Mouse (Mus musculus): Measurements from ENCODE around the gene Tmprss4. TPM values are rescaled to one million over a fixed set of nuclear protein-coding genes. Genes with fewer than 3 reads are reported as not detected.

Tmprss4 gene
- total RNA-seq, 2 experiments from 2014 or later: not detected

DNA sequence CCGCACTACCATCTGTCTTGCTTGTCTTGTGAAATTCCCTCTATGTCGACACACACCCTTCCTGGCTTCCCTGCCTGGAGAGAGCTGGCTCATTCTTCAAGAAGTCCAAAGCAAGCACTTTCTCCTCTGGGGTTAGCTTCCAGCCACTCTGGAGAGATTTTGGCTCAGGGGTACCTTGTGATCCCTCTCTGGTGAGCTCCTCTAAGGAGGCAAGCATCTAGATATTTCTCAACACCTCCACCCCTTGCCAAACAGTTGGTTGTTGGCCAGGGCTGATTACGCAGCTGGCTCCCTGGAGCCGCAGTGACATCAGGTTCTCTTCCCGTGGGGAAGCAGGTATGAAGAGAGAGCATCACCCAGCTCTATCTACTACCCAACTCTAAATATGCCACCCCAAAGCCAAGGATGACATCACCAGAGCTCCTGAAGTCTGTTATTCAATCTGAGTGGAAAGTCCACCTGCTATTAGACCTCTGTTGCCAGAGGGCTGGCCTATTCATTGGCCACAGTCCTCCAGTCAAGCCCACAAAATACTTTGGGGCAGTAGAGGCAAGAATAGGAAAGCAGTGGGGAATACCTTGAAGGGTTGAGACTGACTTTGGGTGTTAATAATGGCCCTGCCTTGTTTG, 2.5 kb downstream of the Tmprss4 start:
- no peak for ATAC-seq (replicated peaks; ENCODE audit: low FRiP score, poor library complexity, severe bottlenecking)

DNA sequence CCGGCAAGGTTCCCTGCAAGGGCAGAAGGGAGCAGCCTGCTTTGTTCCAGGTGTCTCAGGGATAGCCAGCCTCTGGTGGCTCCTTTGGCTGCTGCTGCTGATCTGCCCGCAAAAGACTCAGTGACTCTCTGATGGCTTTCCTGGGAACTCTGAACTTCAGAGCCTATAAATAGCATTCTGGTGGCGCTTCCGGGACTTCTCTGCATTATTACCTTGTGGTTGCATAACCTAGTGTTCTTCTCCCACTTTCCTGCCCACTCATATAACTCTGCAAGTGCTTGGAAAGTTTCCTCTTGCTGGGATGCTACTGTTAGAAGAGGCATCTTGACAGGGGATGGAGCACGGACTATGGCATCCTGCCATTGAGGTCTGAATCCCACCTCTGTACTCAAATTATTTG, 6.3 kb downstream of the Tmprss4 start:
- ATAC-seq (replicated peaks; ENCODE audit: low FRiP score, poor library complexity, severe bottlenecking): no peak

DNA sequence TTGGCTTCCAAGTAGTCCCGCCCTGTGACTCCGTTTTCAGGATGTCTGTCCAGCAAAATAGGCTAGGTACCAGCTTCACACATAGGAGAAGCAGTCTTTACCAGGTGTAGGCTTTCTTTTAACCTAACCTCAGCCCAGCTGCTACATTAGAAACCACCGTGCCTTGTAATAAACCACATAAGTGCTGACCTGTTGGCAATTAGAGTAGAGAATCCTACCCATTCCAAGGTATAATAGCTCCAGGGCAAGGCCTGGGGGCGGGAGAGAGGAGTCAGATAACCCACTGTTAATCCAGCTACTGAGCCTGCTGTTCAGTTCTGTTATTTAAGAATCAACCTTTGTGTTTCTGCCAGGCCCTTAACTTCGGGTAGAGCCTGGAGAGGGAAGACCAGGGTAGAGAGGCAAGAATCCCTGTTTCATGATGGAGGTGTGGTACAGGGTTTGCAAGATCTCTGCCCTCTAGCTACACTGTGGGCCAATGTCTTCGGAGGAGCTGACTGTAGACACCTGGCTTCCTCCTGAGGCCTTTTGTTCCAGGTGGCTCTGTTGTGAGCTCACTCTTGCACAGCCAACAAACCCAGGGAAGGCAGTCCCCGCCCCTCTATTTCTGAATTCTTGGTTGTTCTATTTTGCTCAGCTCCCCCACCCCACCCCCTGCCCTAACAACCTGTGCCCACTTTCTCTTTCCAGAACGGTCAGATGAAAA, 7.6 kb downstream of the Tmprss4 start:
- ATAC-seq (replicated peaks; ENCODE audit: low FRiP score, poor library complexity, severe bottlenecking): no peak

DNA sequence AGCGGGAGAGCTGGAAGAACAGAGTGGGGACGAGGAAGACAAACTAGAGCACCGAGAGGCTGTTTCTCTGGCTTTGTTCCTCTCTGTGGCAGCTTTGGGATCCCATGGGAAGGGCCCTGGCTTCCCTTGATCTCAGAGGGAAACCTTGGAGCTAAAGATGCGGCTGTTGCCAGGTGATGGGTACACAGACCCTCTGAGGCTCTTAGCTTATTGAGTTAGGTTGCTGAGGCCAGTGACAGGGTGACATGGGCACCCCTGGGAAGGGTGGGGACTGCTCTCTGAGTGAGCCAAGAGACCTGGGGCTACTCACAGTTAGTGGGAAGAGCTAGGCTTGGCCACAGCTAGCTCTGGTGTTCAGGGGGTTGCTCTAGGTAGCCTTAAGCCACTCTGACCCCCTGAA, 8.4 kb downstream of the Tmprss4 start:
- no peak for ATAC-seq (replicated peaks; ENCODE audit: low FRiP score, poor library complexity, severe bottlenecking)

DNA sequence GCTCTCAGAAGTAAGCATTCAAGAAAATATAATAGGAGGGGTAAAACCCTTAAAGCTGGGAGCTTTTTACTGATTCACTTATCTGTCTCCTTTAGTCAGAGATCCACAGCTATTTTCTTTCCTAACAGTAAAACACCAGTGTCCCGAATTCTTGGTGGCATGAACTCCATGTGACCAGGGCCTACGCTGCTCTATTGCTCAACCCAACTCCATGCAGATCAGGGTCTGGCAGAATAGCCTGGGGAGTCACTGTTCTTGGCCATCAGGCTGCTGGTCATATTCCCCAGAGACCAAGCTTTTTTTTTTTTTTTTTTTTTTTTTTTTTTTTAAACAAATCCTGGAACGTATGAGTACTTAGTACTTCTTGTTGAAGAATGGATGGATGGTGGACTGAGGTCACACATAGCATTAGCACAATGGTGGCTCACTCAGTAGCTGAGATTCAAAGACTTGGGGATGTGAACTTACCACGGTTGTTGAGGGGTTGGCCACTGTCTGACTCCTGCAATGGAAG, 14.2 kb downstream of the Tmprss4 start:
- no peak for ATAC-seq (replicated peaks; ENCODE audit: low FRiP score, poor library complexity, severe bottlenecking)

DNA sequence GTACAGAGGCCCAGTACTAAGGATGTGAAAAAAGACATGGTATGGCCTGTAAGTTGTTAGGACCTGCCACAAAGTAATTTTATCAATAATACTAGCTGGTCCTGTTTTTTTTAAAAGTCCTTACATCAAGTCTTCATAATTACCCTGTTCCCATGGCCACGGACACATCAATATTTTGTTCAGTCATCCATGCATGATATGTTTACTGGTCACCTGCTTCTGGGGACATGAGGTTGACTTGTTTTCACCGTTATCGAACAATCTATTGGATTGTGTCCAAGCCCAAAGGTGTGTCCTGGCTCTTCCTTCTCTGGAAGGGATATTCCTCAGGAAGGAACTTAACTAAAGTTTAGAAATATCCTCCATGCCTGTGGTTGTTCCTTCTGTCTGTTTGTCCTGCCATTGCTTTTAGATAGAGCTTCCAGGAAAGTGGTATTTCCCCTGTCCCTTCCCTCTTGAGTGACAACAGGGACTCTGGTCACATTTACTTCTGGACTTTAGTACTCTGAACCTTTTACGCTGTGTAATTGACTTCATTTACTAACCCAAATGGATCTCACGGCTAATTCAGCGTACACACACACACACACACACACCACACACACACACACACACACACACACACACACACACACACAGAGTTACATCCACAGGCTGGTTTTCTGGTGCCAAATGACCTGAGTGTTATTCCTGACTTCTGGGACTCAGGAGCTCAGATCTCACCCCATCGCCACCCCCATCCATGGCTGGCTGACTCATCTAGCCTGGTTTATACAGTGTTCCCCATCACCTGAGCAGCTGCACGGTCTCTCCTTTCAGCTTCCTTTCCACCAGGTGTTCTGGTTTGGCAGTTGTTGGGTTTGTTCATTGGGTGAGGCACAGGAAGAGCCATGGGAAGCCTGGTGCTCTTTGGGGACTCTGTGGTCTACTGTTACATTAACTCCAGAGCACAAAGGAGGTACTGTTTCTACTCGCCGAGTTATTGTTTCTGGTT, 15.0 kb downstream of the Tmprss4 start:
- ATAC-seq (replicated peaks; ENCODE audit: low FRiP score, poor library complexity, severe bottlenecking): no peak

DNA sequence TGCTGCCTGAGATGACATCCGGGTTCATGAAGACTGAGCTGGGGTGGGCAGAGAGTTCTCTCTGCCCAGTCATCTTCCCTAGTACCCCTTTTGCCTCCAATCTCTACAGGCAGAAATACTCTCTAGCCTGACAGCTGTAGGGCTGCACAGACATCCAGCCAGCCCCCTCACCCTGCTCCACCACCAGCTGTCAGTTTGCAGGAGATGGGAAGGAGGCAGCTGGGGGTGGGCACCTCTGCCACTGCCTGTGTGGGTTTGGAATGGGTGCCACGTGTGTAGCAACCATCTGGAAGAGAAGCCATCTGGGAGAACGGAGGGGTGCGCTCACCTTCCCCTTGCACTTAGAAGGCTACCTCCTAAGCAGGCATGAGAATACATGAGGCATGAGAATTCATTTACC, 18.6 kb downstream of the Tmprss4 start:
- no peak for ATAC-seq (replicated peaks; ENCODE audit: low FRiP score, poor library complexity, severe bottlenecking)

DNA sequence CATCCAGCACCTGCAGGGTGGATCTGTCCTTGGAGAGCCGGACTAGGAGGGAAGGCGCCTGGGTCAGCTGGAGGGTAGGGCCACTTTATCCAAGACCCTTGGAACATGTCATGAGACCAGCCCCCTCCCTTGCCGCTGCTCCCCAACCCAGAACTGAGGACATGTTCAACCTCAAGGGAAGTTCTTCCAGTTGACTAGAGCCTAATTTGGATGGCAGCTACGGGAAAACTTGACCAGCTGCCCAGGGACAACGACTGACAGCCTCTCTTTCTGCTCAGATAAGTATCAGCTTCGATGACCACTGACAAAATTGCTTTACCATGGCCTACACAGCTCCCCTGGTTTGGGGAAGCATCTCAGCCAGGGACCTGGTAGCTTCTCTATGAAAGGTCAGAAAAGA, 20.6 kb downstream of the Tmprss4 start:
- no peak for ATAC-seq (replicated peaks; ENCODE audit: low FRiP score, poor library complexity, severe bottlenecking)

DNA sequence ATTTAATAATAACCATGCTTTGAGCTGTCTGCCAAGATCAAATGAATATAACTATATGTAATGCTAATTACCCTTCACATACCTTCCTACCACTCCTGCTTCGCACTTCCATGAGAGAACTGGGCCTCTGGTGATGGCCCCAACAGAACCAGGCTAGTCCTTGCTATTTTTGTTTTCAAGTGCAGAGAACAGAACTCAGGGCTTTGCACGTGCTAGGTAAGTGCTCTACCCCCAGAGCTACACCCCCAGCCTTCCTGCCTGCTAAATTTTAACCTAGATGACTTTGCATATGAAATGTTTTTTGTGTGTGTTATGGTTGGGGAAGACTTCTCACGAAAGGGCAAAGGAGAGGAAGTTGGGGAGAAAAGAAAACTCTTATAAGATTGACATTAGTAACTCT, 21.4 kb downstream of the Tmprss4 start:
- ATAC-seq (replicated peaks; ENCODE audit: low FRiP score, poor library complexity, severe bottlenecking): no peak

DNA sequence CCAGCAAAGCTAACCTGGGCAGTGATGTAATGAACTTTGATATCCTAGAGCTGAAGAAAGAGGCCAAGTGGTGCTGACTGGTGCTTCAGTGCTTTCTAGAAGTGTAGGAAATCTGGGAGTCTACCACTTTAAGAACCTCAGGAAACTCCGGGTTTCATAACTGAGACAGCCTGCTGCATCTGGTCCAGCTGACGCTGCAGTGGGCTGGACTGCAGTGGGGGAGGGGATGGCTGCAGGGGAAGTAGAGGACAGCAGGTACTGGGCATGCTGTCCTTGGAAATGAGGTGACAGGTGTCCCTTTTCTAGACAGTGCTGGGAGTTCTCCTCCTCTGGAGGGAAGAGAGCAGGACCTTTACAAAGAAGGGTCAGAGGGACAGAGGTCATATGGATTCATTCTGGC, 22.1 kb downstream of the Tmprss4 start, which contains the start of gene BC049352:
Gene BC049352 (plus strand): TSS at position 238 of the 400 bp plus-strand sequence.
- ATAC-seq (replicated peaks; ENCODE audit: low FRiP score, poor library complexity, severe bottlenecking): no peak

DNA sequence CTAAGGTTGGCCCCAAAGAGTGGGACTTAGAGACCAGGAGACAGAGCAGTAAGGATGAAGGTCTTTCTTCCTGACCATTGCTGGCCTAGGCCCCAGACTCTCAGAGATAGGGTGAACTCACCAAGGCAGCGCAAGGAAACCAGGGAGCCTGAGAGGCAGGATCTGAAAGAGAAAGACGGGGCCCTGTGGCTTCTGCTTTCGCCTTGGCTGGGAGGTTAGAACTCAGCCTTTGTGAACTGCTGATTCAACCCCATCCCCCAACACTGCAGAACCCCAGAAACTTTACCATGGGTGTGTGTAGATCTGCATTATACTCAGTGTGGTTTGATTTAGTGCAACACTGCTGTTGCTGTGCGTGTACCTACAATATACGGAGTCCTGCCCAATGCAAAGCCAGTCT, 24.6 kb downstream of the Tmprss4 start:
- no peak for ATAC-seq (replicated peaks; ENCODE audit: low FRiP score, poor library complexity, severe bottlenecking)

DNA sequence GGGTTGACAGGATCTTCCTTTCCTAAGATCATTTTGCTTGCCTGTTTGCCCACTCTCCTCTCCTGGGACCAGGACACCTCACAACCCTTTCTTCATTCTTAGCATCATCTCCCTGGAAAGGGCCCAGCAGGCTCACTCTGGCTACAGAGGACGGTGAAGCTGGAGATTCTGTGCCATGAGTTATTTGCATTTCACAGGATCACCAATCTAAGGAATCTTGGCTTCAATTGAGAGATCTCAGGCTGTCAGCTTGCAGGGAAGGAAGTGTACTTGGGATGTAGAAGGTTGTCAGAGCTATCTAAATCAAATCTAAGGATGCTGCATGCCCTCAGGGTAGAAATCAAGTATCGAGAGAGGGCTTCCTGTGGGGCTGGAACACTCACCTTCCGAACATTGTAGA, 30.4 kb downstream of the Tmprss4 start:
- ATAC-seq (replicated peaks; ENCODE audit: low FRiP score, poor library complexity, severe bottlenecking): no peak

DNA sequence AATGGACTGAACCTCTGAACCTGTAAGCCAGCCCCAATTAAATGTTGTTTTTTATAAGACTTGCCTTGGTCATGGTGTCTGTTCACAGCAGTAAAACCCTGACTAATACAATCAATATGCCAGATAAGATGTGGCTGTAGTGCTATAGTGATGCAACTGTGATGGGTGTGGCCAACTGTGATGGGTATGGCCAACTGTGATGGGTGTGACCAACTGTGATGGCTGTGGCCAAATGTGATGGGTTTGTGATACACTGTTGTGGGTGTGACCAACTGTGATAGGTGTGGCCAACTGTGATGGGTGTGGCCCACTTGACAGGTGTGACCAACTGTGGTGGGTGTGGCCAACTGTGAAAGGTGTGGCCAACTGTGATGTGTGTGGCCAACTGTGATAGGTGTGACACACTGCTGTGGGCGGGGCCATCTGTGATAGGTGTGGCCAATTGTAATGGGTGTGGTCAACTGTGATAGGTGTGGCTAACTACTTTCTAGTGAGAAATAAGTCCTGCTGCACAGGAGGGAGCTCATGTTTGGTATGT, 32.8 kb downstream of the Tmprss4 start:
- peak; percentile 43; the same call in 1 of the 2 replicates for ATAC-seq (replicated peaks; ENCODE audit: low FRiP score, poor library complexity, severe bottlenecking)

DNA sequence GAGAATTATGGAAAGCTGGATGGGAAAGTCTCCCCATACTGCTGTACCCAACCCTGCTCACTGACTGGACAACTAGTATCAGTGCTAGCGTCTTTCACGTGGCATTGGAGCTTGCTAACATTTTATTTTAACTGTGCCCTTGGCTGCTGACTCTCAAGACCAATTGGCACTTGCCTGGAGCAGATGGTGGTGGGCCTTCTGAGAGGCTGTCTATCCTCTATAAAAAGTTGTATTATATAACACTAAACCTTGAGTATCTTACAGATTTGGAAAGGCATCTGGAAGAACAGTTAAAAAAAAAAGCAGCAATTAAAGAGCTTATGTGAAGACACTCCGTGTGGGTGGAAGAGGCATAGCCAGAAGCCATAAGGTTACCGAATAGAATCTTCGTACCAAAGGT, 33.7 kb downstream of the Tmprss4 start:
- no peak for ATAC-seq (replicated peaks; ENCODE audit: low FRiP score, poor library complexity, severe bottlenecking)

DNA sequence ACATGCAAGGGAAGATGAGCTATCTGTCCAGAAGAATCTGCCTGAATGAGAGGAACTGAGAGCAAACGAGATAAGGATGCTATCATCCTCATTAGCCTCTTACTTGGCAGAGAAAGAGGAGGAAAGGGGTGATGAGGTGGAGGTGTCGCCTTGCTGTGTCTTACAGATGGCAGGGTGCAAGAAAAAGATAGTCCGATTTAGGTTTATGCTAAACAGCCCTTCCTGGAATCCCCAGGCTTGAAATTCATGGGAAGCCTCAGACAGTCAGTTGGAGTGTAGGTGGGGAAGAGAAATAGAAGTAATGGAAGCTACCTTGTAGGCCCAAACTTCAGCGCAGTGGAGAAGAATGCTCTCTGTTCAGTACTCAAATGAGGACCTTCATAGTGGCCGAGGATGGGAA, 36.0 kb downstream of the Tmprss4 start:
- ATAC-seq (replicated peaks; ENCODE audit: low FRiP score, poor library complexity, severe bottlenecking): no peak

DNA sequence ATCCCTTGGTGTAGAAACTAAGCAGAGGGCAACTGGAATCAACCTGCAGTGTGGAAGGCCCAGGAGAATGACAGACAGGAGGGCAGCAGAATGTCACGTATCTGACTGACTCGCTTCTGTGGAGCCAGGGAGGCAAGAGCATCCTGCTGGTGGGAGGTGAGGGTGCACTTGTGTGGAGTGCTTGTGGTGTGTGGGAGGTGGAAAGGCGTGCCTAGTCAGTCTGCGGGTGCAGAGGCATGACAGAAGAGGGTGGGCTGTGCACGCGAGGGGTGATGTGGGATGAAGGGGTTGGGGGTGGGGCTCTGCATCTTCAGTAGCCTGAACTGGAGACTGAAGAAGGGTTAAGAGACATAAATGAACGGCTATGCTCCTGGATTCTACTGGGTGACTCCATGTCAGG, 50.5 kb downstream of the Tmprss4 start:
- no peak for ATAC-seq (replicated peaks; ENCODE audit: low FRiP score, poor library complexity, severe bottlenecking)

DNA sequence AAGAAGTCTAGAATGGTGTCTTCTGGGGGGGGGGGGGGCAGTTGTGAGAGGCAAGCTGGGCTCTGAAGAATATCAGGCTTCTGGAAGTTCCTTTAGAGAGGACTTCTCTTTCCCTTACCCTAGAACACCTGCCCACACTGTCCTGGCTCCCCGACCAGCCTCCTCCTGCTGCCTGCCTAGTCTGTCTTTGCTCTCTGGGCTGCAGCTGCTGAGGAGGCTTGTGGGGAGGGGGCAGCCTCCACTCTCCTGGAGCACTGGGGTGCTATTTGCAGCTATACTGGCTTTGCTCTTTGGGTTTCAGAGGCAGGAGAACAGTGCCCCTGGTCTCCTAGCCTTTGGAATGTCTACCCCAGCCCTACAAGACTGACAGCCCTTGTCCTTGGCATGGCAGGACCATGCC, 53.0 kb downstream of the Tmprss4 start:
- no peak for ATAC-seq (replicated peaks; ENCODE audit: low FRiP score, poor library complexity, severe bottlenecking)

DNA sequence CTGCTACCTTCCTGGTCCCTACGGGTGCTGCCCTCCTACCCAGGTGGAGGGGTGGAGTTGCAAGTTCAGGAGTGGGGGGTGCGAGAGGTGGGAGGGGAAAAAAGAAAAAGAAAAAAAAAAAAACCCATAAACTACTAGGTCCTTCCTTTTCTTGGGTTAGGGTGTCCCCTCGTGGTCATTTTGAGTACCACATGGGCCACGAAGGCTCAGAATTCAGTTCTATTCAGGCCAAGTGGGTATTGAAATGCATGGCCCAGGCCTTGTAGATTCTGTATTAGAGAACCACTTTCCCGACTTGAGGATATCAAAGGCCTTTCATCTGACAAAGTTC, 57.7 kb downstream of the Tmprss4 start:
- 0 out of 2 replicates have a peak, but pooled peaks have one; percentile 34 for ATAC-seq (replicated peaks; ENCODE audit: low FRiP score, poor library complexity, severe bottlenecking)

DNA sequence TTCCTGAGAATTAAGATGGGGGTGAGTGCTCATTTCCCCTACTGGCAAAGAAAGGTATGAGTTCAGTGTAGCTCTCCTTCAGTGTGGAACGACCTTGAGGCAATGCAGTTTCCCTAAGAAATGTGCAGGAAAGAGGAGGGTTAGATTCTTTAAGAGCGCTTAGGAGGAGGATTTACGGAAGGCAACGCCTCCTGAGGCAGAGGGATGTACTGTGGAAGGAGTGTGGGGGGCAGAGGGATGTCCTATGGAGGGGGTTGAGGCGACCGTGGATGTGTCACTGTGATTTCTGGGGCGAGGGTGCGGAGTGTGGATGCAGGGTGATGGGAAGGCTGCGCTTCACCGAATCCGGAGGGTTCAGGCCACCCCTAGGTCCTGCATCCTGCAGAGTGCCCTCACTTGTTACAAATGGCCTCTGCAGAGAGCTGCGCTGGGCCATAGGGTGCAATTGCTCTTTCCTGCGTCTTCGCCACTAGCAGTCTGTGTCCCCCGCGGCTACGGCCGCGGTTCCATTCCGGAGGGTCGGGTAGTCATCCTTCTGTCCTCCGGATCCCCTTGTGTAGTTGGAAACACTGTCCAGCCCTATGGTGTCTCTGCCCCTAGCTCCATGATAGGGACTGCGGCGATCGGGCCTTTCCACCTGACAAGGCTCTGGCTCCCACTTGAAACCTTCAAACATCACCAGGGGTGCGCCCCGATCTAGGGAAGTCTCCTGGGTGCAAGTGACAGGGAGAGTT, 58.2 kb downstream of the Tmprss4 start:
- ATAC-seq (replicated peaks; ENCODE audit: low FRiP score, poor library complexity, severe bottlenecking): 0 out of 2 replicates have a peak, but pooled peaks have one; percentile 25

Data from erythroblast, adult 5-6 weeks (primary cell).